Mouse (Mus musculus) layer of hippocampus, postnatal 10 days (tissue): ENCODE results near the gene Ap1m2. TPM values are rescaled to one million over a fixed set of nuclear protein-coding genes. Genes with fewer than 3 reads are reported as not detected.
"Not testable (repeated sequence)": the region's sequence is repeated elsewhere in the genome, so short reads cannot be mapped to it uniquely, and the experiment has no call there.

Experiments used
- DNase-seq, 2 experiments: peaks; one replicate each; pipeline ENCODE4 v3.0.0; 2021; ENCODE audit warnings: low spot score in 2 of 2
- total RNA-seq, 2 experiments: library from RNA; stranded (reverse); gene quantifications; 2 replicates each; pipeline ENCODE4 v1.2.3; 2021

Ap1m2 gene
- total RNA-seq, 2 experiments from 2014 or later, result 0.45 to 1.3 TPM

GRCm38 (mm10) chr9:21265000-21265561 is 47.1 kb downstream of the Ap1m2 start, which contains the start of gene Atg4d:
Gene Atg4d, plus strand, starts transcription at chr9:21265293.
- DNase-seq, result peak; percentile 94 to 96

GRCm38 (mm10) chr9:21264272-21264999 is 47.7 kb downstream of the Ap1m2 start:
- DNase-seq, result no peak

GRCm38 (mm10) chr9:21261831-21262230 is 50.3 kb downstream of the Ap1m2 start:
- DNase-seq, result no peak

- no peak for DNase-seq
Measured at GRCm38 (mm10) chr9:21260491-21261040, 51.6 kb downstream of the Ap1m2 start.

DNA sequence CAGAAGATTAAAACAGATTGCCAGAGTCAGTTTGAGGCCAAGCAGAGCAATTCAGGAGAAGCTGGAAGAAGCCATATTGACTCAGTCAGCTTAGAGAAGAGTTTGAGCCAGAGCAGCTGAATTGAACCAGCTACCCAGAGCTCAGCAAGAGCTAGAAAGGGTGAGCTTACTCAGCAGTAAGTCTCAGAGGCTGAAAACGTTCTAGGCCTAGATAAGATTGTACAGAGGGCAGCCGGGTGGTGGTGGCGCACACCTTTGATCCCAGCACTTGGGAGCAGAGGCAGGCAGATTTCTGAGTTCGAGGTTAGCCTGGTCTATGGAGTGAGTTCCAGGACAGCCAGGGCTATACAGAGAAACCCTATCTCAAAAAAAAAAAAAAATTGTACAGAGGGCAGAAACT is 55.8 kb downstream of the Ap1m2 start:
- not testable (repeated sequence) for DNase-seq

GRCm38 (mm10) chr9:21254690-21255089 is 57.4 kb downstream of the Ap1m2 start:
- no peak for DNase-seq

DNA sequence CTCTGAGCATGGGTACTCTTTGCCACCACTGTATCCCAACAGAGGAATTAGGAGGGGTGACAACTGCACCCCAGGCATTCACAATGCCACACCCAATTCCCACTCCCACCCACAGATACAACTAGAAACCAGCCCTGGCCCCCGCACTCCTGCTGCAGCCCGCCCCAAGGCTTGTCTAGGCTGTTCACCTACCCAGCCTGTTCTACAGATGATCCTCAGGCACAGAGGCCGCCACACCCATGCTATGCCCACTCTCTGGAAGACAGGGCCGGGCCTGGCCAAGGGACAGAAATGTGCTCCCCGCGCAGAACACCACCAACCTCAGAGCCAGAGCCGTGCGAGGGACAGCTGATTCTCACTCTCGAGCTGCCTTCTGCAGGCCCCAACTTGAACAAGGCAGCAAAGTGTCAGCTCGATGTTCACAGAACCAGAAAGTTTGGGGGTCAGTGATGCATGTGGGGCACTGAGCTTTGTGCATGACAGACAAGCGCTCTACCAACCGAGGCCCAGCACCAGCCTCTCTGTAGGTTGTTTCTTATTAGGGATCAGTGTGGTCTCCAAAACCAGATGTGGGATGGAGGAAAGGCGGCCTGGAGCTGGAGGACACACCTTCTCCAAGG is 60.9 kb downstream of the Ap1m2 start:
- no peak for DNase-seq

DNA sequence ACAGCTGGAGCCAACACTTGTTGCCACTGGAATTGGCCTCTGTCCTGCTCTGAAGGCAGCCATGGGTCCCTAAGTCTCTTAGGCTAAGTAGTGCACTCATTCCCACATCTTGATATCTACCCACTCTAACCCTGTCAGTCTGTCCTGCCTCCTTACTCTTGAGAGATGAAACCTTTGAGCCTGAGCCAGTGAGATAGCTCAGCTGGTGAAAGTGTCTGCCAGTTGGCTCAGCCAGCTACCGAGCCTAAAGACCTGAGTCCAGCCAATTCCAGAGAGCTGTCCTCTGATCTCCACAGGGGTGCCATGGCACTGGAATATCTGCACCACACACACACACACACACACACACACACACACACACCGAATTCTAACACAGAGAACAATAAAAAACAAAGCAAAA is 61.6 kb downstream of the Ap1m2 start:
- DNase-seq, result no peak

DNA sequence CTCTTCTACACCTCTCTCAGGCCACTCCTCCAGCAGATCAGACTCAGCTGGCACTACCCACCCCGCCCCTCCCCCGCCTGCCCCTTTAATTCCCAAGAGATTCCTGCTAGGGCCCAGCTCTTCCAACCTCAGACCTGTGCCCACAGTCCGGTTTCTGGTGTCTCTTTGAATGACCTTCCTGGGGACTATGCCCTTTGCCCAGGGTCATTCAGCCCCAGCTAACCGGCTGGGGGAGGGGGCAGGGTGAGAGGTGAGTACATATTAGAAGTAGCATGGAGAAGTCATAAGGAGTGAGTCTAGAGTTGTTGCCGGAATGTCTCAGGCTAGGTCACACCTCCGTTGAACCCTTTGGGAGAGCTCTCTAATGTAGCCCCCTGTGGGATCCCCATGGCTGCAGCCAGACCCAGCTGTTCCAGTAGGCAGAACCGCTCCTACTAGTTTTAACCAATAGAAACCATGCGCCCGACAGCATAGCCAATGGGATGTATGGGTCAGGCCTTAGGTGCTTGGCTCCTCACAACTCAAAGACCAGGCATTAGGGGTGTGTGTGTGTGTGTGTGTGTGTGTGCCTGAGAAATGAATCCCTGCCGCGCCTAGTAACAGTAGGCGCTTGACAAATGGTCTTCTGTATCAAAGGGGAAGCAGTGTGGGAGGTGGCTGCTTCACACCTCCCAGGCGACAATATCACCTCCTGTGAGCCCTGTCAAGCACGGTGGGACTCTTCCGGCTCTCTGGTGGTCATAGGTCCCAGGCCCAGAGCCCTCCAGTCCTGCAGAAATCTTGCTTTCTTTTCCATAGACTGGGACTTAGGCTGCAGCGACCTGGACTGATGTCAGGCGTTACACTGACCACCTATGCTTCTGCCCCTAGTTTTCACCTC is 62.3 kb downstream of the Ap1m2 start:
- DNase-seq, result no peak

- DNase-seq, result no peak
Measured at GRCm38 (mm10) chr9:21248326-21248725, 63.8 kb downstream of the Ap1m2 start, which contains the start of gene S1pr5. Gene S1pr5, minus strand, starts transcription at chr9:21248443.

- no peak for DNase-seq
Measured at GRCm38 (mm10) chr9:21246342-21246741, 65.8 kb downstream of the Ap1m2 start.

DNA sequence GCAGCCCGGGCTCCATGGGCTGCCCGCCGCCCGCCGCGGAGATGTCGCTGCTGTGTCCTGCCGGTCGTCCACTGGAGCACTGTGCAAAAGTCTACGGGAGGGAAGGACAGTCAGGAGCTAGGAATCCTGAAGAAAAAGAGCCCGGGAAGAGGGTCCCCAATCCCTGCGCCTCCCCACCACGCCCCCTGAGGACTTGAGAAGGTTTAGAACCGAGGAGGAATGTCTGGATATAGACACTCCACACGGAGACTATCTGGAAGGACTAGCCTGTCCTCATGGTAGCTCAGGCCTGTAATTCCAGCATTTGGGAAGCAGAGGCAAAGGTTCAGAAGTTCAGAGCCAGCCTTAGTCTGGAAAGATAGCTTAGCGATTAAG is 67.0 kb downstream of the Ap1m2 start:
- DNase-seq, result no peak

- DNase-seq, result peak; percentile 44 to 60
Measured at GRCm38 (mm10) chr9:21244428-21245112, 67.6 kb downstream of the Ap1m2 start.

Other genes with a start within 250 kb of the Ap1m2 start
- 1 to 10 TPM; 1.7 to 2.4 TPM for gene Zglp1, start 245.2 kb downstream of the Ap1m2 start, total RNA-seq
- gene Gm49373, start 239.2 kb downstream of the Ap1m2 start, total RNA-seq, result 1 to 10 TPM; 1.4 to 1.5 TPM
- gene Fdx1l, start 238.7 kb downstream of the Ap1m2 start, total RNA-seq, result 10 to 100 TPM; 53.7 to 55.2 TPM
- 1 to 10 TPM; 2.4 to 3.4 TPM for gene Gm38431, start 220.3 kb downstream of the Ap1m2 start, total RNA-seq
- gene Raver1, start 220.3 kb downstream of the Ap1m2 start, total RNA-seq, result 10 to 100 TPM; 36.1 to 37.6 TPM
- gene Tyk2, start 181.1 kb downstream of the Ap1m2 start, total RNA-seq, result 10 to 100 TPM; 12.7 to 14.0 TPM
- 100 to 1,000 TPM; 136 to 139 TPM for gene Cdc37, start 162.4 kb downstream of the Ap1m2 start, total RNA-seq
- 10 to 100 TPM; 58.9 to 59.5 TPM for gene Pde4a, start 146.6 kb downstream of the Ap1m2 start, total RNA-seq
- 10 to 100 TPM; 51.7 to 56.5 TPM for gene Keap1, start 73.0 kb downstream of the Ap1m2 start, total RNA-seq
- gene S1pr5, start 63.9 kb downstream of the Ap1m2 start, total RNA-seq, result 1 to 10 TPM; 2.4 to 3.0 TPM
- gene Atg4d, start 47.0 kb downstream of the Ap1m2 start, total RNA-seq, result 10 to 100 TPM; 28.8 to 29.4 TPM
- gene Kri1, start 24.4 kb downstream of the Ap1m2 start, total RNA-seq, result 10 to 100 TPM; 37.7 to 39.2 TPM
- 10 to 100 TPM; 66.7 to 69.5 TPM for gene Cdkn2d, start 20.9 kb downstream of the Ap1m2 start, total RNA-seq
- gene Slc44a2, start 8.4 kb upstream of the Ap1m2 start, total RNA-seq, result 10 to 100 TPM; 62.2 to 63.6 TPM
- gene Ilf3, start 55.5 kb upstream of the Ap1m2 start, total RNA-seq, result 10 to 100 TPM; 92.4 to 96.7 TPM
- 10 to 100 TPM; 34.2 to 42.0 TPM for gene Qtrt1, start 99.5 kb upstream of the Ap1m2 start, total RNA-seq
- 10 to 100 TPM; 65.2 to 67.7 TPM for gene Dnm2, start 112.6 kb upstream of the Ap1m2 start, total RNA-seq
- gene Tmed1, start 197.9 kb upstream of the Ap1m2 start, total RNA-seq, result 10 to 100 TPM; 17.7 to 21.2 TPM
- under 1 TPM; 0.30 to 0.67 TPM for gene AB124611, start 213.8 kb upstream of the Ap1m2 start, total RNA-seq
- 10 to 100 TPM; 75.7 to 84.3 TPM for gene Carm1, start 234.6 kb upstream of the Ap1m2 start, total RNA-seq